Mouse (Mus musculus): ENCODE data around the gene Tjp3.

The Tjp3 gene

DNA sequence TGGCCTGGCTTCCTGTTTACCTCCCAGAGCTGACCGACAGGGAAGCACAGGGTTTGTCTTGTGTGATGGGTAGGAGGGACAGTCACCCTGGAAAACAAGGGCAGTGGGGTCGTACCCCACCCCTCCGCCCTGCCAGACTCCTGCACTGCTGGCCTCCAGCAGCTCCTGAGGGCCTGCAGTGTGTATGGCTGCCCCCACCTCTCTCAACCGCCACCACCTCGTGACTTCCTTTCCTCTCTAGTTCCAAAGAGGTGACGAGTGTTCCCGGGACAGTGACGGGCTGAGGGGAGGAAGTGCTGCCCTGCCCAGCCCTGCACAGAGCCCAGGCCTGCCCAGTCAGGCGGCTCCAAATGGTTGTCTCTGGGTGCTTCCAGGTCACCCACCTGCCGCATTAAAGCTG lies 6.5 kb upstream of the Tjp3 start:
- 59% methylated on average over 10 of the region's 10 CpGs for WGBS

DNA sequence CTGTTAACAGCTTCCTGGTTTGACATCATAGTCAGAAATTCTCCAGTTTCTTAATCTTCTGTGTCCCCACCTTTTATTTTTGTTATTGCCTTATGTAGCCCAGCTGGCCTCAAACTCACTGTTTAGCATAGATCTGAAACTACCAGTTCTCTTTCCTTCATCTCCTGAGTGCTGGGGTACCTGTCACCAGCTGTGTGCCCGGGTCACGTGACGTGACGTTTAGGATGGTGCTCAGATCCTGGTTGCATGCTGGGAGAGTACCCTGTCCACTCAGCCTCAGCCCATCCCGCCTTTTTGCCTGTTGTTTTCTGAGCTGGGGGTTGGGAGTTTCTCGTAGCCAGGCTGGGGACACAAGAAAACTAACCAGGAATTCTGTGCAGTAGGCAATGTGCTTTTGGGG lies 5.9 kb upstream of the Tjp3 start:
- 64% methylated on average over 6 of the region's 6 CpGs for WGBS

DNA sequence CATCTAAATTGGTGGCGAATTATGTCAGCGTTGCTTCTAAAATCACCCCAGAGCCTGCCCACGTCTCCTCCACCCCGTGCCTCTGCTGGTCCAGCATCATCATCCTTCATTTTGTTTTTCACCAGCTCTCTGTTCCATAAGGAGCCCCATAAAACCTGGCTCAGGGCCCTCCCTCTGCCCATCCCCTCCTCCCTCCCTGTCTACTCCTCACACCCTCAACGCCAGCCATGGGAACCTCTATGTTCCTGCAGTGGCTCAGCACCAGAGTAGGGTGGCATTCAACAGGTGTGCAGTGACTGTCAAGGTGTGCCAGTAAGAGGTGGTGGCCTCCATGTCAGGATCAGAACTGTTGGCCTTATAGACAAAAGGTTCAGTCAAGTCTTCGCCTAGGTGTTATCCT lies 3.8 kb upstream of the Tjp3 start:
- WGBS: 43% methylated on average over 6 of the region's 6 CpGs

DNA sequence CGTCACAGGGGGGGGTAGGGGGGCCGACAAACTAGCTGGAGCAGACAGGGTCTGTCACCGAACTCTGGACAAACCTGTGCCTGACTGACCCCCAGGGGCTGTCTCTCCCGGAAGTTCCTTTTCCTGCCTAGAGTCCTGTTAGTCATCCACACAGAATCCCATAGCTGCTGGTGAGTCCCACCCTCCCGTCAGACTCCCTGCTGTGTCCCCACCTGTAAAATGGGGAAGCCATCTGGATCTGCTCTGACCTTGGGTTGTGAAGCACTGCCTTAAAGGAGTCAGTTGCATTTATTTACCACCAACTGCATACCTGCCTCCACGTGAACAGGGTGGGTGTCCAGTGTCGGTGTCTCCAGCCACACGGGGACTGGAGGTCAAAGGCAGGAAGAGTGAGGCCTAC lies 3.1 kb upstream of the Tjp3 start:
- 32% methylated on average over 8 of the region's 8 CpGs for WGBS

DNA sequence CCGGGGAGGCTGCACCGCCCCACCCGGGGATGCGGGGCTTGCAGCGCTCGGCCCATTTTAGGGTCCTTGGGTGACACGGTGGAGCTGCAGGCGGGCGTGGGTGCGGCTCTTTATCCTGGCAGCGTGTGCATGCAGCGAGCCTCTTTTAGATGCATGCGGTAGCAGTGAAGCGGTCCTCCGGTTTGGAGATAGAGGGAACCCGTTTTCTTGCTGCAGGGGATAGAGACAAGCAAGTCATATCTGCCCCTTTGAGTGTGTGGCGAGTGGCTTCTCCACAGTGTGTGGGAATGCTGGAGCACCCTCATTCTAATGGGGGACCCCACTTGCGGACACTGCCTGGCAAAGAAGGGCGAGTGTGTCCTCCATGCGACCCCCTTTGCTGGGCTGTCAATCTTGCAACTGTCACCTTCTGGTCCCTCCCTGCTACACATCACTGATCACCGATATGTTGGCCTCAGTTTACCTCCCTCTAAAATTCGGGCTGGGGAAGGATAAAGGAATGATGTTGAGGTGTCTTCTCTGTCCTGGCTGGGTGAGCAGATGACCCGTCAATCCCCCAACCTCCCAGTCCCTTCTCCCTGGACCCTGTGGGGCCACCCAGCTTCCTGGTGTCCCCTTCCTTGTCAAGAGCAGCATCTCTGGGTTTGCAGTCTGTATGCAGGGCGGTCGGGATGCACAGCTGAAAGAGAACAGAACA lies 2.1 kb upstream of the Tjp3 start:
- WGBS: 1% methylated on average over 25 of the region's 25 CpGs

DNA sequence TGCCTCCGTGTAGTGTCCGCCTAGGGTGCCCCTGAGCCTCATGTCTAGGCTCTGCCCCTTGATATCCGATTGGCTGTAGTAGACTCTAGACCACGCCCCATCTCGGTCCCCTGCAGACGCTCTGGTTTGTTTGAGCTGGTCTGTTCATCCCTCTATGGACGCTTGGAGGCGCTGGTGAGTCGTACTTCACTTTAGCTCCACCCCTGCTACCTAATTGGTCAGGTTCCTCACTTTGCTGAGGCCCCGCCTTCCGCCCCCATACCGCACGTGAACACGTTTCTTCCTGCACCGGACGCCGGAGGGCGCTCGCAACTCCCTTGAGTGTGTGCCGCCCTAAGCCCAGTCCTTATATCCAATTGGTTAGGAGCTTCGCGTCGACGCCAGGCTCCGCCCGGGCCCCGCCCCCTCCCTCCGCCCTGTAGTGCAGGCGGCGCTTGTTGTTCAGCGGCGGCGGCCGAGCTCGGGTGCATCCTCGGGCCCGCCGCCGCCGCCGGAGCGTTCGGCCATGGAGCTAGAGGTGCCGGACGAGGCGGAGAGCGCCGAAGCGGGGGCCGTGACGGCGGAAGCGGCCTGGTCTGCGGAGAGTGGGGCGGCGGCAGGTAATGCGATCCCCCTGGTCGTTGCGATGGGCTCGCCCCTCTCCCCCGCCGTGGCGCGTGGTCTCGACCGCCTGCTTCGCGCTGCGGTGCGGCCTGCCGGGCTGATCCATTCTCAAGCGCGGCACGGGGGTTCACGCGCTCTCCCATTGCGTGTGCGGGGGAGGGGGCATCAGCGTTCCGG lies 1.4 kb upstream of the Tjp3 start, which contains the start of gene Pip5k1c:
Gene Pip5k1c, plus strand, starts transcription at position 410 of the 780 bp plus-strand sequence.
- 1% methylated on average over 80 of the region's 80 CpGs for WGBS

DNA sequence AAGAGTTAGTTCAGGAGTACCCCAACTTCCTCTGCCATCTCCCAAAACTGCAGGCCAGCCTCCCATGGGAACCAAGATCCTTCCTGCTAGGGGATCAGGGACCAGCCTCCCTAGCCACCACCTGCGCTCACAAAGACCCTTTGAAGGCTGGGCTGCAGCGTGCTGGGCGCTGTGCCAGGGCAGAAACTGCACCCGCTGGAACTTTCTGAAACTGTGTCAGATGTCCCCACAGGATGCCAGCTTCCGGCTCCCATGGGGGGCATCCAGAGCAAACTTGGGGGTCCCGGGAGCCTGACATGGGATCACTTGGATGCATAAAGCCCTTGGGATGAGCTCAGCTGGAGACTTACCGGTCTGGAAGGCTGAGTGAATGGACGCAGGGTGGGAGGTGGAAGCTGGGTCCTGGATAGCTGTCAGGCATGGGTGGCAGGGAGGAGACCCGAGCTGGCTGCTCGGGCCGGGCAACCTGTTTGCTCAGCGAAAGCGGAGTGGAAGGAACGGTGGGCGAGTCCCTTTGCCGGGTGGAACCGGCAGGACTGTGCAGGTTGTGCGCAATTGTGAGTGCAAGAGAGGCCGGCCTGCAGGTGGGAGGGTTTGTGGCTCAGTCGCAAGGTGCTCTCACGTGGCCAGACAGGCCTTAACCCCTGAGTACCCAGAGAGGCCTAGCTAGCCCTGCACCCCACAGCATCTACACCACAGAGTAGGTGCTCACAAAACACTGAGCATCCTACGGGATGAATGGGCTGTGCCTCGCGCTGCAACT lies 502 bp downstream of the Tjp3 start:
- 41% methylated on average over 24 of the region's 24 CpGs for WGBS

DNA sequence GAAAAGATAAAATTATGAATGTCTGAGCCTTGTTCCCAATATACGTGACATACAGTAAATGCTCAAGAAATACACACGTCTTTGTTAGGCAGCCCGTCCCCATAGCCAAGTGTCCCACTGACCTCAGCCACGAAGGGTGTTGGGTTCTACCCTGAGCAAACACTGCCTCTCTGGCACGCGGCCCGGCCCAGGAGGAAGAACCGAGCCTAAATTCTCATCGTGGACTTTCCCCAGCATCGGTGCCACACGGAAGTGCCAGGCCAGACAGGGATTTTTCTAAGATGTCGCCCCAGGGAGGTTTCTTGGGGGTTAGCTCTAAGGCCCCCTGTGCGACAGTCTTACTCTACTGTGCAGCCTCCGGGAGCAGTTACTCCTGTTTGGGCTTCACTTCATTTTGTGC lies 1.6 kb downstream of the Tjp3 start:
- WGBS: 54% methylated on average over 14 of the region's 14 CpGs

DNA sequence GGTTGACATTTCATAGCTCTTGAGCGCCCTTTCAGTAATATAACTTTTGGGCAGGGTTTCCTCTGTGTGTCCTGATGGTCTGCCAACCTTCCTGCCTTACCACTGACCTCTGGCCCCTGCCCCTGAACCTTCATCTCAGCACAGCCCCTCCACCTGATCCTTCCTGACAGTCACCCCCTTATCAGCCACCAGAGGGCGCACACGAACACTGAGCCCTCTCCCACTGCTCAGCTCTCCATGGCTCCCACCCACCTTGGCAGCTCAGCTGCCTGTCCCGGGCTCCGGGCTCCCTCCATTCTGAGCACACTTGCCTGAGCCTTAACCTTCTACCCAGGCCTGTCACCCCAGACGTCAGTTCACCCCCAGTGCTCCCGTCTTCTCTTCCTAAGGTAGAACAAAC lies 2.1 kb downstream of the Tjp3 start:
- WGBS: 10% methylated on average over 7 of the region's 7 CpGs

DNA sequence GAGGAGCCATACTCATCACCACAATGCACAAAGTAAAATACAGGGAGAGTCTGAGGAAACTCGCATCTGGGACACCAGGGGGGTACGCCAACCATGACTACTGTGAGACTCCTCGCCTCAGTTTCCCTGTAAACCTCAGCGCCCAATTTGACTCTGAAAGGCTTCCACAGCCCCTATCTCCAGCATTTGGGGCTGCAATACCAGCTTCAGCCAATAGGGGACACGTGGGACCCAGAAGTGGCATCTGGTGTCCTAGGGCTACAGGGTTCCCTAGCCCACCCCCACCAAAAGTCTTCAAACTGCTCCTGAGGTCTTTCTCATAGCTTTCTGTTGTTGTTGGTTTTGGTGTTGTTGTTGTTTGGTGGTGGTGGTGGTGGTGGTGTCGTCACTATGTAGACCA lies 2.8 kb downstream of the Tjp3 start:
- 46% methylated on average over 6 of the region's 6 CpGs for WGBS

DNA sequence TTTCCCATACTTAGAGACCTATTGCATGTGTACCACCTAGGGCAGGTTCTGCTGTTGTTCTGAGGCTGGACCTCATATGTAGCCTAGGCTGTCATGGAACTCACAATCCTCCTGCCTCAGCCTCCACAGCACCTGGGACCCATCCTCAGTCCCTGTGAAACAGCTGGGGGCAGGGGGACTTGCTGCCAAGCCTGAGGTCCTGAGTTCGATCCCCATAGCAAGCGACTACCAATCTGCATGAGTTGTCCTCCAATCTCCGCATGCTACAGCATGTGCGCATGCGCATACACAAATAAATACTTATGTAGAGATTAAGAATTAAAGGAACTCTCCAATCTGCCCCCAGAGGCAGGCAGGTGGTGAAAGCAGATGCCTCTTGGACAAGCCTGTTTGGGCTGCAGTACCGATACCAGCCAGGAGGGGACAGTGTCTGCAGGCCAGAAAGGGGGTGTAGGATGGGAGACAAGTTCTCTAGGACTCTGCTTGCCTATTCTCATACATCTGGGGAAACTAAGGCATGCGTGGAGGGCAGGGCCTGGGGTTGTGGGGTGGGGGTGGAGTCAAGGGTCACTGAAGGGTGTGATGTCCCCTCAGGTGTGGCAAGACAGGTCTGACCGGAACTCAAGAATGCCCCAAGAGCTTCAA lies 3.7 kb downstream of the Tjp3 start:
- WGBS: 61% methylated on average over 8 of the region's 8 CpGs

DNA sequence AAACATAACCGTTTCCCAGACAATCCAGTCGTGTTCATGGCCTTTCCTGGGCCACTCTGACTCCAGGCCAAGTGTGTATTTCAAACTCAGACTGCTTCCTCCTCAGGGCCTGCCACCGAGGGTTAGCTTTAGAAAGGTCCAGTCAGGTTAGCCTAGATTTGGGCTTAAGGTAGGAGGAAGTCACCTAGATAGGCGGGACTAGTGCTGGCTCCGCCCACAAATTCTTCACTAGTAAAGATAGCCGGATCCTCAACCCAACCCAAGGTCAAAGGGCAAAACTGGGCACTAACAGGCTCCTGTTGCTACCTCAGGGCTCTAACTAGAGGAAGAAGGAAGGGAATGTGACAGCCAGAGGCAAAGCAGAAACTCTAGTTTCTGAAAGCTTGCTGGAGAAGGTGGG lies 4.8 kb downstream of the Tjp3 start:
- 55% methylated on average over 6 of the region's 6 CpGs for WGBS

DNA sequence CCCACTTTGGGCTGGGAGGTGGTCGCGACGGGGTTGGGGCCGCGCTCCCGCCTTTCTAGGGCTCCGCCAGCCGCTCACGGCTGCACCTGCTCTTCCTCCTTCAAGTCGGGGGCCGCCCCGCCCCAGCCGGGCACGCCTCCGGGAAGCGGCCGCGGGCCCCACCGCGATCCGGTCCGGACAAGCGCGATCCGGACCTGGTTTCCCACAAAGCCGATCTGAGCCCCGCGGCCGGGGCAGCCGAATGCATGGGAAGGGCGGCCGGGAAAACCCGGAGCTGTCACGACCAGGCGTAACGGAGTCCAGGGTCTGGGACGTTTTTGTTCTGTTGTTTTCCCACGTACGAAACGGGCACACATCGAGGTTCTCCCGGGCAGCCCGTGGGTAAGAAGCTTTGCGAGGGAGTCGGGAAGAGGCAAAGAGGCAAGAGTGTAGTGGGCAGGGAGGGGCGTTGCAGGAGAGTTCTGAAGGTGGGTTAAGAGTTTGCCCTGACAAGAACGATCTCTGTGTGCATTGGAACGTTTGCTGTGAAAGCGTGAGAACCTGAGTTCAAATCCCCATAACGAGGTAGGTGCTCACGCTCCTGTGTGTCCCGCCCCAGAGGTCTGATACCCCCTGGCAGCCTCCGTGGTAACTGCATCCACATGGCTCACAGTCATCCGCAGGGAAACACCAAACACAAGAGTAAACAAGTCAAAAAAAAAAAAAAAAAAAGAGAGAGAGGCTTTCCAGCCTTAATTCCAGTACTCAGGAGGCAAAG lies 5.5 kb downstream of the Tjp3 start:
- 3% methylated on average over 52 of the region's 54 CpGs for WGBS

DNA sequence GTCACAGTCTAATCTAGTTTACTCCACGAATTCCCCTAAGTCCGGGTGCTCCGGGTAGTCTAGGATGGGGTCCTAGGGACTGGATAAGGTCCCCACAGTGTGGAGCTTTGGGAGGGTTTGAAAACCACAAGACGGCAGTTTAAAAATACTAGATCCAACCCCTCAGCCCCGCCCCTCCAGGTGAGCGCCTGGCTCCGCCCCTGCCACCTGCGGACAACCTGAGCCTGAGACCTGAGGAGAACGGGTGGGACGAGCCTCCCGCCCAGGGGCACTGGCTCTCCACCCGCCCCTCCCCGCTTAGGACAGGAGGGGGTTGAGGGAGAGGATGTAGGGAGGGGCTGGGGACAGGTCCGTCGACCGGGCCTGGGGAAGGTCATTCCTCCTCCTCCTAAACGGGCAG lies 6.7 kb downstream of the Tjp3 start:
- 26% methylated on average over 17 of the region's 17 CpGs for WGBS

DNA sequence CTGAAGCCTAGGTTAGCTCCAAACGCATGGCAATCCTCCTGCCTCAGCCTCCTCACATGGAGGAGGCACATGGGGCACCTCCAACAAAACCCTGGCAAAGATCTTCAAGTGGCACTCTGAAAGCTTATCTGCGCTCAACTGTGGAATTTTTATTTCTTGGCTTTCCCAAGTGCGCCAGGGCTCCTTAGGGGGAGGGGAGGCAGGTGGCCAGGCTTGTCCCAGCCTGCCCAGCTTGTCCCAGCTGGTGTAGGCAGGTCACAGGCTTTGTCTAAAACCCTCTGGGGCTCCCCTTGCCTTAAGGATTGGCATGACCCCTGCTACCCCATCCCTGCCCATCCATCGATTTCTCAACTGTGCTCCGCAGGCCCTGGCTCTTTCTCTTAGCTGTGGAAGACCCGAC lies 7.2 kb downstream of the Tjp3 start:
- 79% methylated on average over 6 of the region's 6 CpGs for WGBS

DNA sequence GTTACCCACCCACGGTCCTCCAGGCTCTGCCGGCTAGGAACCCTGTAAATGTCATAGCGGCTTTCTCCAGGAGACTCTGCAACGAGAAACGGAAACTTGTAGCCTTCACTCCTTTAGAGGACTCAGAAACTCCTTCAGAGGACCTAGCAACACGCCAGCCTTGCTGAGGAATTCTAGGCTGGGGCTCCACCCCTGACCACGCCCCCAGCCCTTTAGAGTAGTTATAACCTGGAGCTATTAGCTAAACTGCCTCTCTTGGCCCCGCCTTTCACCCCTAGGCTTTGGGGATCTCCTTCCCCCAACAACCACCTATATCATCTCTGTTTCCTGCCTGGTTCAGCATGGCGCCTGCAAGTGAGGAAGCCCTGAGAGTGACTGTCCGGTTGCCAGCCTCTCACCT lies 11.9 kb downstream of the Tjp3 start:
- 55% methylated on average over 10 of the region's 10 CpGs for WGBS

DNA sequence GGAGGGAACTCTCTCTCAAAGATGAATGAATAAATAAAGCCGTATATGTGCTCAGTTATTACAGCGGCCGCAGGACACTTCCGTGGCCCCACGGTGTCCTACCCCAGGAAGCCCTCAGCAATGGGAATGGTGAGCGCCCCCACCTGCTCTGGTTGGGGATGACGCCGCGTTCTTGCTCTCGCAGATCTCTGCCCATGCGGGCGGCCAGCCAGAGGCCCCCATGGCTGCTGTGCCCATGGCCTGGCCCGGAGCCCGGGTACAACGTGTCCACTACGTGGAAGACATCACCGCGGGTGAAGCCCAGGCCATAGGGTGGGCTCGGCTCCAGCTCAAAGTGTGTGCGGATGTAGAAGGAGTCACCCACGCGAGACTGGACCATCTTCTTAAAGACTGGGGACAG lies 13.7 kb downstream of the Tjp3 start:
- 75% methylated on average over 22 of the region's 22 CpGs for WGBS

DNA sequence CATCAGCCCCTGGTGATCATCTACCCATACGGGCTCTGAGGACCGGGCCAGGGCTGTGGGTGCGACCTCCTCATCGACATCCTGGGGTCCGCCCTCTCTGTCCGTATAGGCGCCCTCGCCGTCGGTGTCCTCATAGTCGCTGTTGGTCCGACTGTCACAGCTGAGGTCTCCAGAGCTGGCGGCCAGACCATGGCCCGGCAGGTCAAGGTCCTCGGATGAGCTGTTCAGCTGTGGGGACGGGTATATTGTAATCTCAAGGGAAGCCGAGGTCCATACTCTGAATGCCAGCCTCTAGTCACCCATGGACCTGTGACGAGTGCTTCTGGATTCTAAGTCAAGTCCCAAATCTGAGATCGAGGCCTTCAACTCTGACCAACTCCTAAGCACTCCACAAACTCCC lies 17.5 kb downstream of the Tjp3 start:
- 95% methylated on average over 19 of the region's 19 CpGs for WGBS

DNA sequence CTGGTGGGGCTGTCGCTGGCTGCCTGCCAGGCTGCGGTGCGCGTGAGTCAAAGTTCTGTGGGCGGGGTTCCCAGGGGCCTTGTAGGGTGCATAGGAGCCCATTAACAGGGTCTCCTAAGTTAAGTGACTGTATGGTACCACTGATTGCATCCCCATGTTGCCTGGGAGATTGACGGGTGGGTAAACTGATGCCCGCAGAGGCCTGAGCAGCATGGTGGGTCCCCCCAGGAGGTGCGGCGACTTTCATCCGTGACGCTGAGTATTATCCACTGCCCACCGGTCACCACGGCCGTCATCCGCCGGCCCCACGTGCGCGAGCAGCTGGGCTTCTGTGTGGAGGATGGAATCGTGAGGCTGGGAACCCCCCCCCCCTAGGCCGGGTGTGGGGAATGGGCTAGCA lies 19.0 kb downstream of the Tjp3 start:
- 92% methylated on average over 21 of the region's 21 CpGs for WGBS

DNA sequence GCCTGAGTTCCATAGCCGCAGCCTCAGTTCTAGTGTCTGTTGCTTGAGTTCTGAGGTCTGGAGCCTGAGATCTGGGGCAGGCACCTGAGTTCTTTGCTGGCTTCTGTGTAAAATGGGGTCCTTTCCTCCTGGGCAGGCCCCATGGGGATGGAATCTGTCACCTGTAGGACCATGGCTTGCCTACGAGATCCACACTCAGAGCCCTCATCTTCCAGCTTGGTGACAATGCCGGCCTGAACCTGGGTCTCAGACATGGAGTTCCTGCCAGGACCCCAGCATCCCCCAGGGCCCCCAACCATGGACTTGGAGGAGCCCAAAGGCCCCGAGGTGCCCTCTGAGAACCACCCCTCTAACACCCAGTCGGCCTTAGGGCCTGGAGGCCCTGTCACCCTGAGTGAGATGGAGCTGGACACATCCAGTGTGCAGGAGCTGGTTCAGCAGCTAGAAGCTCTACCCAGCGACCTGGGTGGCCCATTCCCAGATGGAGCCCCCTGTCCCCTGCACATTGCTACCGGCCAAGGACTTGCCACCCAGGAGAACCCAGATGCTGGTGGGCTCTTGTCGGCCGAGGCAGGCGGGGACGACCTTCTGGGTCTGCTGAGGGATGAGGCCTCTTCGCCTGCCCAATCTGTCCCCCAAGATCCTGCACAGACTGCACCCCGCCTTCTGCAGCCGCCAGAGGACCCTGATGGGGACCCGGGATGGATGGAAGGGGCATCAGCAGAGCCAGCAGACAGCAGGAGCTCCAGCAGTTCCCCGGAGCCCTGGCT lies 22.6 kb downstream of the Tjp3 start:
- 81% methylated on average over 16 of the region's 16 CpGs for WGBS

DNA sequence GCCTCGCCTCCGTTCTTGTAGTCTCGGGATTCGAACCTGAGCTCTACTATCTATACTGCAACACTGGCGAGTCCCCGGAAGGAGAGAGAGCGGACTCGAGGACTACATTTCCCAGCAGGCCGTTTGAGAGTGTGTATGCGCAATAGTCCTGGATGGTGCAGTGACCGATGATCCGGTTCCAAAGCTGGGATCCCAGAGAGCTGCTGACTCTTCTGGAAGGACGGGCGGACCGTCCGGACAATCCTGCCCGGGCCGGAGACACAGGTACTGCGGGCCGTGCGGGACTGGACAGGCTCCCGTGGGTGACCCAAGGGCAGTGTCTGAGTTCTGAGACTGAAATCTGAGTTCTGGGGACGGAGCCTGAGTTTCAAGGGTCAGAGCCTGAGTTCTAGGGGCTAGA lies 23.3 kb downstream of the Tjp3 start:
- 3% methylated on average over 23 of the region's 23 CpGs for WGBS
